Mouse (Mus musculus): ENCODE results near the gene Ccl21b. TPM values are rescaled to one million over a fixed set of nuclear protein-coding genes. Genes with fewer than 3 reads are reported as not detected.

Gene Ccl21b
- 3.5 TPM for polyA plus RNA-seq (2014; fragmentation: Illumina TruSeq; extraction: RNeasy Lipid Tissue Mini Kit (QIAGEN cat#74804); ENCODE audit: insufficient read depth, low read depth, low replicate concordance)

DNA sequence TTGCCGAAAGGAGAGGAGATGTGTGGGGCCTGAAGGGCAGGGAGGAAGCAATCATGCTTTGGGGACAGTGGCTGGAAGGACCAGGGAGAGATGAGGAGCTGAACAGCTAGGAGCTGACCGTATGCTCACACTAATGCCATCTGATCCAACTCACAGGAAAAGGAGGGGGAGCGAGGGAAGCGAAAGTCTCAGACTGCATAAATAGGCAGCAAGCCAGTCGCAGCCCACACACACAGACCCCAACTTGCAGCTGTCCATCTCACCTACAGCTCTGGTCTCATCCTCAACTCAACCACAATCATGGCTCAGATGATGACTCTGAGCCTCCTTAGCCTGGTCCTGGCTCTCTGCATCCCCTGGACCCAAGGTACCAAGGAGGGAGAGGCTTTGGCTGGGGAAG, at the start of gene Ccl21b:
Gene Ccl21b (plus strand): TSS at position 301 of the 400 bp plus-strand sequence.

DNA sequence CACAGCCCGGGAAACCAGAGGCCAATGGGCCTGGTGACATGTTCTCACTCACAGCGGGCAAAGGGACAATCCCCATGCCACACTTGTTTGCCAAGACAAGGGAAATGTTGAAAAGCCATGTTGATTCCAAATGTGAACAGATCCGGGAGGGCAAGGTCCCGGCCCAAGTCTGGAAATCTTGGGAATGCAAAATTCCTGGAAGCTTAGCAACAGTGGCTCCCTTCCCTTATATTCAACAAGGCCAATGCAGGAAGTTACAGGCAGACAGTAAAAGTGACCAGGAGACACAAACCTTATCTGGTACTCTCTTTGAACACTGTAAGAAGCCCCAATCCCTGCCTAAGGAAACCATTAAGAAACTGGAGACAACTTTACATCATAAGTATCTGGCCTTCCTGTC, 15.2 kb upstream of the Ccl21b start, which contains the start of gene Gm10600:
Gene Gm10600 (plus strand): TSS at position 301 of the 400 bp plus-strand sequence.

DNA sequence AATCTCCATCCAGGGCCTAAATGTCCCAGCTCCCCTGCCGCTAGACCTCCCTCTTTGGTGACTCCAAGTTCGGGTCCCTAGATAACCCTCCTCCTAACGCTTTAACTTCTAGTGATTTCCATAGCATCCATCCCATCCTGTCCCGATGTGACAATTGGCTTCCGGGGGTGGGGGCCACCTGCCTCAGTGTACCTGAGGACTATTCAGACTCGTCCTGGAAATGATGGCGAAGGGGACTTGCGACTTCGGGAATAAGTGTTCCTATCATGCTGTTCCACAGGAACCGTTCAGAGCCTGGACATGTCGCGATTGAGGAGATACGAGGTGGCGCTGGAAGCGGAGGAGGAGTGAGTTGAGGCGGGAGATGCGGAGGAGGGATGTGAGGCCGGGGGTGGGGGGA, 38.4 kb downstream of the Ccl21b start, which contains the start of gene Gm21953:
Gene Gm21953 (plus strand): TSS at position 301 of the 400 bp plus-strand sequence.

Other genes with a start within 250 kb of the Ccl21b start
- gene Gm21093, start 221.0 kb upstream of the Ccl21b start, polyA plus RNA-seq (2014; fragmentation: Illumina TruSeq; extraction: RNeasy Lipid Tissue Mini Kit (QIAGEN cat#74804); ENCODE audit: insufficient read depth, low read depth, low replicate concordance) = not detected
- not detected for gene Gm3893, start 164.6 kb upstream of the Ccl21b start, polyA plus RNA-seq (2014; fragmentation: Illumina TruSeq; extraction: RNeasy Lipid Tissue Mini Kit (QIAGEN cat#74804); ENCODE audit: insufficient read depth, low read depth, low replicate concordance)
- gene Gm13304, start 140.9 kb upstream of the Ccl21b start, polyA plus RNA-seq (2014; fragmentation: Illumina TruSeq; extraction: RNeasy Lipid Tissue Mini Kit (QIAGEN cat#74804); ENCODE audit: insufficient read depth, low read depth, low replicate concordance) = not detected
- 1.8 TPM for gene Gm13306, start 102.3 kb upstream of the Ccl21b start, polyA plus RNA-seq (2014; fragmentation: Illumina TruSeq; extraction: RNeasy Lipid Tissue Mini Kit (QIAGEN cat#74804); ENCODE audit: insufficient read depth, low read depth, low replicate concordance)
- 1.1 TPM for gene Gm13305, start 87.2 kb upstream of the Ccl21b start, polyA plus RNA-seq (2014; fragmentation: Illumina TruSeq; extraction: RNeasy Lipid Tissue Mini Kit (QIAGEN cat#74804); ENCODE audit: insufficient read depth, low read depth, low replicate concordance)
- gene Gm10600, start 15.1 kb upstream of the Ccl21b start, polyA plus RNA-seq (2014; fragmentation: Illumina TruSeq; extraction: RNeasy Lipid Tissue Mini Kit (QIAGEN cat#74804); ENCODE audit: insufficient read depth, low read depth, low replicate concordance) = 0.24 TPM
- gene Gm21953, start 38.5 kb downstream of the Ccl21b start, polyA plus RNA-seq (2014; fragmentation: Illumina TruSeq; extraction: RNeasy Lipid Tissue Mini Kit (QIAGEN cat#74804); ENCODE audit: insufficient read depth, low read depth, low replicate concordance) = not detected
- not detected for gene Fam205a3, start 62.6 kb downstream of the Ccl21b start, polyA plus RNA-seq (2014; fragmentation: Illumina TruSeq; extraction: RNeasy Lipid Tissue Mini Kit (QIAGEN cat#74804); ENCODE audit: insufficient read depth, low read depth, low replicate concordance)
- not detected for gene Gm21586, start 183.6 kb downstream of the Ccl21b start, polyA plus RNA-seq (2014; fragmentation: Illumina TruSeq; extraction: RNeasy Lipid Tissue Mini Kit (QIAGEN cat#74804); ENCODE audit: insufficient read depth, low read depth, low replicate concordance)
- gene Gm2163, start 211.0 kb downstream of the Ccl21b start, polyA plus RNA-seq (2014; fragmentation: Illumina TruSeq; extraction: RNeasy Lipid Tissue Mini Kit (QIAGEN cat#74804); ENCODE audit: insufficient read depth, low read depth, low replicate concordance) = 0.10 TPM

All from lung, adult 10 weeks (tissue).